Mouse (Mus musculus): ENCODE data around the gene Tfcp2. TPM values are rescaled to one million over a fixed set of nuclear protein-coding genes. Genes with fewer than 3 reads are reported as not detected.

Tfcp2 gene
- polyA plus RNA-seq, 1 experiment = 10.3 TPM

DNA sequence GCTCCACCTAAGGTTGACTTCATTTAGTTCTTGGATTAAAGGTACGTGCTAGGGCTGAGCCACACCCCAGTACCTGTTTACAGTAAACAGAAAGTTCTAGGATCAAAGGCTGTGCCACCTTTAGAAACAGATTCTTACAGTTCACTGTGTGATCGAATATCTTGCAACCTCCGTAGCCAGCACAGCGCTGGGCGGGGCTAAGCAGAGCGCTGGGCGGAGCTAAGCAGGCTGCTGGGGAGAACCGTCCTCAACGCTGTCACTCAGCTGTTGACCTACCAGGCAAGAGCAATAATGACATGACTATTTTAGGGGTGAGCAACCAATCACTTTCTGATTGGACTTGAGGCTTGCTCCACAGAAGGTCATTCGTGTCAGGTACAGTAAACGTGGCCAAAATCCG is 90.9 kb downstream of the Tfcp2 start:
- H3K4me3 ChIP-seq (ENCODE audit: insufficient read depth, poor library complexity, severe bottlenecking) = no peak overlapping the region
- no peaks in the 10 kb centered on the region for H3K27me3 ChIP-seq (ENCODE audit: control insufficient read depth, insufficient read depth, insufficient read length)
- H3K79me3 ChIP-seq (ENCODE audit: low read depth) = no peaks in the 10 kb centered on the region
- TF ChIP-seq CEBPB (IDR thresholded peaks at IDR 0.05; ENCODE audit: low read depth) = no peak
- no peak for TF ChIP-seq MYOG (IDR thresholded peaks at IDR 0.05; ENCODE audit: control insufficient read depth, extremely low read depth, insufficient read length)
- TF ChIP-seq USF1 (IDR thresholded peaks at IDR 0.05; ENCODE audit: low read depth) = no peak
- no peak for TF ChIP-seq FOSL1 (IDR thresholded peaks at IDR 0.05; ENCODE audit: insufficient read depth, low read length, poor library complexity, severe bottlenecking)
- TF ChIP-seq MAX (IDR thresholded peaks at IDR 0.05) = no peak
- no peak for TF ChIP-seq MYOD1 (IDR thresholded peaks at IDR 0.05; ENCODE audit: control insufficient read depth, insufficient read length, low read depth)
- no peak for TF ChIP-seq CTCF (IDR thresholded peaks at IDR 0.05; ENCODE audit: control insufficient read depth, insufficient read depth, insufficient read length)
- no peaks in the 10 kb centered on the region for H3K79me2 ChIP-seq (ENCODE audit: control insufficient read depth, insufficient read depth)
- no peak overlapping the region for H3ac ChIP-seq (ENCODE audit: control insufficient read depth, insufficient read length, low read depth)
- H3K36me3 ChIP-seq (ENCODE audit: control insufficient read depth, insufficient read depth) = no peaks in the 10 kb centered on the region

DNA sequence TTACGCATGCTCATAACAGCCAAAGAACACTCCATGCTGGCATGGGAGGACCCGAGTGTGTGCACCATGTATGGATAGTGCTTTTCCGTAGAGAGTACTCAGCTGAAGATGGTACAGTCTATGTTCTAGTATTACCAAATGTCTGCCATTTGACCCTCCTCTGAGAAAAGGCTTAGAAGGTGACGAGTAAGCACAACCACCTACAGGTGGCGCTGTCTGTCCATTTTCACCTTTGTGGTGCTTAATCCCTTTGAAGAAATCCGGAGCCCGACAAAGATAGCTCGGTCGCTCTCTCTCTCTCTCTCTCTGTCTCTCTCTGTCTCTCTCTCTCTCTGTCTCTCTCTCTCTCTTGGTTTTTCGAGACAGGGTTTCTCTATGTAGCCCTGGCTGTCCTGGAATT is 93.8 kb downstream of the Tfcp2 start:
- TF ChIP-seq CEBPB (IDR thresholded peaks at IDR 0.05; ENCODE audit: low read depth) = no peak
- no peak for TF ChIP-seq MAX (IDR thresholded peaks at IDR 0.05)
- TF ChIP-seq CTCF (IDR thresholded peaks at IDR 0.05; ENCODE audit: control insufficient read depth, insufficient read depth, insufficient read length) = peak; percentile 53
- no peaks in the 10 kb centered on the region for H3K79me2 ChIP-seq (ENCODE audit: control insufficient read depth, insufficient read depth)
- H3K79me3 ChIP-seq (ENCODE audit: low read depth) = no peaks in the 10 kb centered on the region
- H3K4me3 ChIP-seq (ENCODE audit: insufficient read depth, poor library complexity, severe bottlenecking) = no peak overlapping the region
- no peaks in the 10 kb centered on the region for H3K36me3 ChIP-seq (ENCODE audit: control insufficient read depth, insufficient read depth)
- no peaks in the 10 kb centered on the region for H3K27me3 ChIP-seq (ENCODE audit: control insufficient read depth, insufficient read depth, insufficient read length)
- H3ac ChIP-seq (ENCODE audit: control insufficient read depth, insufficient read length, low read depth) = no peak overlapping the region

DNA sequence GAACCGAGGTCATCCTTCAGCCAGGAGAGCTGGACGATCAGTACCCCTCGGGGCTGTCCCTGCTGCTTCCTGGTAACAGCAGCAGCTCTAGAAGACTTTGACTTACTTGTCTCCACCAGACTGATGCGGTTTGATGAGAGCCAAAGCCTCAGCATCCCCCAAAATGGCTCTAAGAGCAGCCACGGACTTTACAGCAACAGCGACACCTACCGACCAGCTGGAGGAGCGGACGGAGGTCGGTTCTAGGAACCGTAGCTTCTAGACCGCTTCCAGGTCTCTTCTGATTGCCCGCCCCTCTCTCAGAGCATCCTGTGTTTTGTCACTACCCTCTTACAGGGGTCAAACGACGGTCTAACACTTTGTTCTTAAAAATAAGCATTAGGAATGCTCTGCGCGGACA is 94.5 kb downstream of the Tfcp2 start:
- H3K4me3 ChIP-seq (ENCODE audit: insufficient read depth, poor library complexity, severe bottlenecking) = no peak overlapping the region
- H3K79me3 ChIP-seq (ENCODE audit: low read depth) = no peaks in the 10 kb centered on the region
- no peaks in the 10 kb centered on the region for H3K27me3 ChIP-seq (ENCODE audit: control insufficient read depth, insufficient read depth, insufficient read length)
- TF ChIP-seq MAX (IDR thresholded peaks at IDR 0.05) = peak; percentile 11
- TF ChIP-seq FOSL1 (IDR thresholded peaks at IDR 0.05; ENCODE audit: insufficient read depth, low read length, poor library complexity, severe bottlenecking) = no peak
- TF ChIP-seq CEBPB (IDR thresholded peaks at IDR 0.05; ENCODE audit: low read depth) = no peak
- TF ChIP-seq CTCF (IDR thresholded peaks at IDR 0.05; ENCODE audit: control insufficient read depth, insufficient read depth, insufficient read length) = peak; percentile 96
- no peak for TF ChIP-seq USF1 (IDR thresholded peaks at IDR 0.05; ENCODE audit: low read depth)
- H3ac ChIP-seq (ENCODE audit: control insufficient read depth, insufficient read length, low read depth) = no peak overlapping the region
- no peaks in the 10 kb centered on the region for H3K79me2 ChIP-seq (ENCODE audit: control insufficient read depth, insufficient read depth)
- no peaks in the 10 kb centered on the region for H3K36me3 ChIP-seq (ENCODE audit: control insufficient read depth, insufficient read depth)

DNA sequence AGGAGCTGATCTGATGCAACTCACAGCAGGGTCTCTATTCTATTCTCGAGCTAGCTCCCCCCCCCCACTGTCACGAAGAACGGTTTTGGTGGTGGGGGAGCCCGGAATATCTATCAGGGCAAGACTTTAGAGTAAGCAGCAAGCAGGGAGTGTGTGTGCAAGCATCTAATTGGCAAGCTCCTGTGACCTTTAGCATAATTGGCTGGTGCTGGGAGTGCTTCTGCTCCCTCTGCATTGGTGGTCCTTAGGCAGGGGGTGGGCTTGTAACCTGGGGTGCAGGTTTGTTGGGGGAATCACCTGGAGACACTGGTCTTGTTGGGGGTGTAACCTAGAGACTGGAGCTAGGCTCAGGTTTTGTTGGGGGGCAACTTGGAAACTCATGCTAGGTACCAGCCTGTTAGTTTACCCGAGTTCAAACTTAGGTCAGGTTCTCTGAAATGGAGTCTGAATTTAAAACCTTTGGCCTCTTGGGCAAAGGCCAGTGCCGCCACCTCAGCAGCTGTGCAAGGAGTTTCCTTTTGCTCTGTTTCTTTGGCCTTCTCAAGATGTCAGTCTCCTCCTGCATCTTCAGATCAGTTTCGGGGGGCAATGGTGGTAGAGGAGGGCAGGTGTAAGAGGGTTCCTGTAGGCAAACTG is 95.3 kb downstream of the Tfcp2 start:
- H3K4me3 ChIP-seq (ENCODE audit: insufficient read depth, poor library complexity, severe bottlenecking) = no peak overlapping the region
- TF ChIP-seq CEBPB (IDR thresholded peaks at IDR 0.05; ENCODE audit: low read depth) = no peak
- no peak for TF ChIP-seq USF1 (IDR thresholded peaks at IDR 0.05; ENCODE audit: low read depth)
- no peak for TF ChIP-seq MAX (IDR thresholded peaks at IDR 0.05)
- TF ChIP-seq FOSL1 (IDR thresholded peaks at IDR 0.05; ENCODE audit: insufficient read depth, low read length, poor library complexity, severe bottlenecking) = no peak
- TF ChIP-seq MYOD1 (IDR thresholded peaks at IDR 0.05; ENCODE audit: control insufficient read depth, insufficient read length, low read depth) = no peak
- no peak for TF ChIP-seq MYOG (IDR thresholded peaks at IDR 0.05; ENCODE audit: control insufficient read depth, extremely low read depth, insufficient read length)
- no peak for TF ChIP-seq CTCF (IDR thresholded peaks at IDR 0.05; ENCODE audit: control insufficient read depth, insufficient read depth, insufficient read length)
- H3K36me3 ChIP-seq (ENCODE audit: control insufficient read depth, insufficient read depth) = no peaks in the 10 kb centered on the region
- H3K79me2 ChIP-seq (ENCODE audit: control insufficient read depth, insufficient read depth) = no peaks in the 10 kb centered on the region
- H3K27me3 ChIP-seq (ENCODE audit: control insufficient read depth, insufficient read depth, insufficient read length) = no peaks in the 10 kb centered on the region
- H3K79me3 ChIP-seq (ENCODE audit: low read depth) = no peaks in the 10 kb centered on the region
- no peak overlapping the region for H3ac ChIP-seq (ENCODE audit: control insufficient read depth, insufficient read length, low read depth)

DNA sequence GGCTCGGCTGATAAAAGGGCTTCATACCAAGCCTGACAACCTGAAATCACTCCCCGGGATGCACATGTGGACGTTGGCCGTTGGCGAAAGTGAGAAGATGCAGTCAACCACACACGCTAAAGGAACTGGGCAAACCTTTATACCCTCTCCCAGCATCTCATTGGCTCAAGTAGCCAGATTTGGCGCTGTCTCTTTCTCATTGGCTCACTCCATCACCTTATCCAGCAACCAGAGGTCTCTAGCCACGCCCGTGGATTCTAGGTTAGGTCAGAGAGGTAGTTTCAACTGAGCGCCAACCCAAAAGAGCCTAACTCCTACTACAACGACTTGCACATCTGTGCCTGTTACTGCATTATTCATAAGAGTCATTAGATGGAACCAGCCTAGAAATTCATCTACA is 99.3 kb downstream of the Tfcp2 start:
- no peak overlapping the region for H3ac ChIP-seq (ENCODE audit: control insufficient read depth, insufficient read length, low read depth)
- TF ChIP-seq CTCF (IDR thresholded peaks at IDR 0.05; ENCODE audit: control insufficient read depth, insufficient read depth, insufficient read length) (no peak), MAX (IDR thresholded peaks at IDR 0.05) (no peak), CEBPB (IDR thresholded peaks at IDR 0.05; ENCODE audit: low read depth) (no peak), USF1 (IDR thresholded peaks at IDR 0.05; ENCODE audit: low read depth) (no peak), MYOD1 (IDR thresholded peaks at IDR 0.05; ENCODE audit: control insufficient read depth, insufficient read length, low read depth) (no peak), FOSL1 (IDR thresholded peaks at IDR 0.05; ENCODE audit: insufficient read depth, low read length, poor library complexity, severe bottlenecking) (no peak), MYOG (IDR thresholded peaks at IDR 0.05; ENCODE audit: control insufficient read depth, extremely low read depth, insufficient read length) (no peak)
- no peak overlapping the region for H3K4me3 ChIP-seq (ENCODE audit: insufficient read depth, poor library complexity, severe bottlenecking)
- no peaks in the 10 kb centered on the region for H3K79me2 ChIP-seq (ENCODE audit: control insufficient read depth, insufficient read depth)
- H3K79me3 ChIP-seq (ENCODE audit: low read depth) = no peaks in the 10 kb centered on the region
- H3K36me3 ChIP-seq (ENCODE audit: control insufficient read depth, insufficient read depth) = no peaks in the 10 kb centered on the region
- peaks cover 6% of the 10 kb centered on the region for H3K27me3 ChIP-seq (ENCODE audit: control insufficient read depth, insufficient read depth, insufficient read length)

DNA sequence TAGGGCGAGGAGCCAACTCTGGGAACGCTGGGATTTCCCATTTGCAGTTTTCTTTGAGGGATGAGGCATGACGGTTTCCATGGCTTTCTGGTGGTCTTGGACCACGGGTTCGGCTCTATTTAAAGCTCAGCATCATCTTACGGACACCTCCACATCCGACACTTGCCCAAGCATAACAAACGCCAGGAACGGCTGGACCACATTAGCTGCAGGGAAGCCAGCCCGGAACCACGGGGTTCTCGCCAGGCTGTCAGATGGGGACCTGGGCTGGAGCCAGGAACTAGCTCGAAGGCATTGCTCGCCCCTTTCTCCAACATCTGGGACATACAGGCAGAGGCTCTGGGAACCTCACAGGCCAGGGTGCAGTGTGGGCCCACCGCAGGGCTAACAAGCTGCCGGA is 100.6 kb downstream of the Tfcp2 start:
- no peaks in the 10 kb centered on the region for H3K36me3 ChIP-seq (ENCODE audit: control insufficient read depth, insufficient read depth)
- peaks cover 6% of the 10 kb centered on the region for H3K27me3 ChIP-seq (ENCODE audit: control insufficient read depth, insufficient read depth, insufficient read length)
- no peak for TF ChIP-seq USF1 (IDR thresholded peaks at IDR 0.05; ENCODE audit: low read depth)
- no peak for TF ChIP-seq MYOG (IDR thresholded peaks at IDR 0.05; ENCODE audit: control insufficient read depth, extremely low read depth, insufficient read length)
- no peak for TF ChIP-seq FOSL1 (IDR thresholded peaks at IDR 0.05; ENCODE audit: insufficient read depth, low read length, poor library complexity, severe bottlenecking)
- TF ChIP-seq MAX (IDR thresholded peaks at IDR 0.05) = no peak
- TF ChIP-seq MYOD1 (IDR thresholded peaks at IDR 0.05; ENCODE audit: control insufficient read depth, insufficient read length, low read depth) = no peak
- TF ChIP-seq CEBPB (IDR thresholded peaks at IDR 0.05; ENCODE audit: low read depth) = no peak
- TF ChIP-seq CTCF (IDR thresholded peaks at IDR 0.05; ENCODE audit: control insufficient read depth, insufficient read depth, insufficient read length) = no peak
- H3K4me3 ChIP-seq (ENCODE audit: insufficient read depth, poor library complexity, severe bottlenecking) = no peak overlapping the region
- no peak overlapping the region for H3ac ChIP-seq (ENCODE audit: control insufficient read depth, insufficient read length, low read depth)
- H3K79me2 ChIP-seq (ENCODE audit: control insufficient read depth, insufficient read depth) = no peaks in the 10 kb centered on the region
- H3K79me3 ChIP-seq (ENCODE audit: low read depth) = no peaks in the 10 kb centered on the region

Data from C2C12 (cell line).